Mouse (Mus musculus) kidney, postnatal 0 days (tissue): Measurements from ENCODE around the gene Tjap1. TPM values are rescaled to one million over a fixed set of nuclear protein-coding genes. Genes with fewer than 3 reads are reported as not detected.

ENCODE experiments used
- ATAC-seq: fragments of 200-750 bp; cut with Nextera tagmentation; replicated peaks from 2 replicates; pipeline ENCODE4 v1.8.0; 2017; ENCODE audit warnings: low read depth, moderate number of reproducible peaks, moderate TSS enrichment, moderate library complexity; ENCODE audit not compliant: low FRiP score
- DNase-seq: peaks from one replicate; pipeline ENCODE4 v3.0.0-alpha.2; 2016; ENCODE audit warnings: low spot score
- H3K27ac ChIP-seq: fragments of 300-500 bp; sonication (generic); 2 replicates; pipeline ENCODE4 v1.5.1; 2014; ENCODE audit warnings: mild to moderate bottlenecking
- H3K27me3 ChIP-seq: fragments of 300-500 bp; sonication (generic); 2 replicates; pipeline ENCODE4 v1.6.1; 2014; ENCODE audit warnings: low read length, mixed read lengths; ENCODE audit not compliant: insufficient read depth
- H3K36me3 ChIP-seq: fragments of 300-500 bp; sonication (generic); 2 replicates; pipeline ENCODE4 v1.6.1; 2014; ENCODE audit warnings: low read length, mixed read lengths; ENCODE audit not compliant: insufficient read depth
- H3K4me1 ChIP-seq: fragments of 300-500 bp; sonication (generic); replicated peaks from 2 replicates; pipeline ENCODE4 v1.6.1; 2014; ENCODE audit warnings: antibody characterized with exemption, low read length, mixed read lengths; ENCODE audit not compliant: insufficient read depth
- H3K4me2 ChIP-seq: fragments of 300-500 bp; sonication (generic); 2 replicates; pipeline ENCODE4 v1.6.1; 2014; ENCODE audit warnings: mild to moderate bottlenecking, low read length, moderate library complexity, mixed read lengths
- H3K4me3 ChIP-seq: fragments of 300-500 bp; sonication (generic); replicated peaks from 2 replicates; pipeline ENCODE4 v1.5.1; 2014; ENCODE audit warnings: low read depth, low read length
- H3K9ac ChIP-seq: fragments of 300-500 bp; sonication (generic); 2 replicates; pipeline ENCODE4 v1.6.1; 2014; ENCODE audit warnings: low read depth, low read length
- H3K9me3 ChIP-seq: fragments of 300-500 bp; sonication (generic); replicated peaks from 2 replicates; pipeline ENCODE4 v1.6.1; 2016; ENCODE audit warnings: low read length, inconsistent platforms, mixed read lengths
- CTCF ChIP-seq: IDR thresholded peaks from 2 replicates; pipeline ENCODE4 v1.5.1; 2016; ENCODE audit warnings: antibody characterized with exemption, low read depth, mild to moderate bottlenecking, moderate library complexity
- WGBS: fragments of 180-500 bp; shearing (Covaris S2); extraction: QIAGEN DNeasy Blood & Tissue Kit; methylation state at CpG from one replicate; pipeline ENCODE4 v1.1.7; 2014; 5-methylcytosine and 5-hydroxymethylcytosine counted together
- polyA plus RNA-seq: library from polyadenylated mRNA; unstranded; fragments of >200 nt; fragmentation: Nextera tagmentation; extraction: Ambion mirVana; gene quantifications from 2 replicates; pipeline ENCODE4 v1.2.1, GENCODE M21; 2015

The Tjap1 gene
- polyA plus RNA-seq, 1 experiment from 2014 or later, result 28.2 TPM

DNA sequence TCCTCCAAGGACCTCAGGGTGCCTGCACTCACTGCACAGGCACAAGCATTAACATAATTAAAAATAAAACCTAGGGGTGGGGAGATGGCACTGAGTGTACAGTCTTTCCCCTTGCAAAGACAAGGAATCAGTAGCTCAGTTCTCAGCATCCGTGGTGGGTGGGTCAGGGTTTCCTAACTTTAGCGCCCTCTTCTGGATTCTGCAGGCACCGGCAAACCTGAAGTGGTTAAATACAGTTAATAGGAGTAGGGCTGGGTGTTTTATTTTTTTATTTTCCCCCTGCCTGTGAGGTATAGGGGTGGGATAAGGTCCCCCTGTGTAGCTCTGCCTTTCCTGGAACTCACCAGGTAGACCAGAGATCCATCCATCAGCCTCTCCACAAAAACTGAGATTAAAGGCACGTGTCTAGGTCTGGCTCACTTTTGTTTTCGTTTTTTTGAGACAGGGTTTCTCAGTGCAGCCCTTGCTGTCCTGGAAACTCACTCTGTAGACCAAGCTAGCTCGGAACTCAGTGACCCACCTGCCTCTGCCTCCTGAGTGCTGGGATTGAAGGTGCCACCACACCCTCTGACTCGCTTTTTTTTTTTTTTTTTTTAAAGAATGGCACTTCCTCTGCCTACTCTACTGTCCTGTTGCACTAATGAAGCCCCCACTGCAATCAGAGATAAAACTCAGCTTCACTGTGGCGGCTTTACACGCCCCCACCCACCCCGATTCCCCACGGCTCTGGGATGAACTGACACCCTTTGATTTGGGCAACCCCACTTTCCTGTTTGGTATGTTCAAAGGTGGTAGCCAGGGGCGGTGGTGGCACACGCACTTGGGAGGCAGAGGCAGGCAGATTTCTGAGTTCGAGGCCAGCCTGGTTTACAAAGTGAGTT is 30.0 kb downstream of the Tjap1 start:
- DNase-seq (peak; percentile 70), ATAC-seq (no peak)
- 61% methylated on average over 14 of the region's 14 CpGs for WGBS
- Histone ChIP-seq H3K36me3 (peaks cover 22% of the 10 kb centered on the region), H3K9ac (0 out of 2 replicates have a peak overlapping the region, but pooled peaks have one; percentile 62), H3K27ac (no peak overlapping the region), H3K4me1 (peaks cover 18% of the 10 kb centered on the region; the same call in 1 of the 2 replicates), H3K9me3 (no peaks in the 10 kb centered on the region), H3K4me2 (peak overlapping the region; percentile 100), H3K27me3 (0 out of 2 replicates have a peak, but pooled peaks cover 5% of the 10 kb centered on the region), H3K4me3 (peak overlapping the region; percentile 68)
- TF ChIP-seq CTCF, result peak; percentile 66

DNA sequence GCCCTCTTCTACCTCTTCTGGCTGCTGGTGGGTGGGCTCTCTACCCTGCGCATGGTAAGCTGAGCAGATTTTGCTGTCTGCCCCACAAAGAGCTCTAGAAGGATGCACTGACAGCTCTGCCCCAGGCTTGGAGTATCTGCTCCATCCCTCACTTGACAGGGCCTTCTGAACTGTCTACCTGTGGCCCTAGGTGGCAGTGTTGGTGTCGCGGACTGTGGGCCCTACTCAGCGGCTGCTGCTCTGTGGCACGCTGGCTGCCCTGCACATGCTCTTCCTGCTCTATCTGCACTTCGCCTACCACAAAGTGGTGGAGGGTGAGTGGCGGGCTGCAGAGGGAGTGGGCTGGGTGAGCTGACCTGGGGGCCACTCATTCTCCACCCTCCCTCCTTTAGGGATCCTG is 31.7 kb downstream of the Tjap1 start:
- no peak for DNase-seq
- 79% methylated on average over 7 of the region's 7 CpGs for WGBS
- Histone ChIP-seq H3K4me3 (no peak overlapping the region), H3K4me2 (no peak overlapping the region), H3K27ac (no peak overlapping the region), H3K27me3 (0 out of 2 replicates have a peak, but pooled peaks cover 5% of the 10 kb centered on the region), H3K4me1 (peaks cover 26% of the 10 kb centered on the region; the same call in 1 of the 2 replicates), H3K9ac (no peak overlapping the region), H3K9me3 (no peaks in the 10 kb centered on the region), H3K36me3 (peaks cover 20% of the 10 kb centered on the region)
- no peak for ATAC-seq
- peak; percentile 15; the same call in 1 of the 2 replicates for TF ChIP-seq CTCF

DNA sequence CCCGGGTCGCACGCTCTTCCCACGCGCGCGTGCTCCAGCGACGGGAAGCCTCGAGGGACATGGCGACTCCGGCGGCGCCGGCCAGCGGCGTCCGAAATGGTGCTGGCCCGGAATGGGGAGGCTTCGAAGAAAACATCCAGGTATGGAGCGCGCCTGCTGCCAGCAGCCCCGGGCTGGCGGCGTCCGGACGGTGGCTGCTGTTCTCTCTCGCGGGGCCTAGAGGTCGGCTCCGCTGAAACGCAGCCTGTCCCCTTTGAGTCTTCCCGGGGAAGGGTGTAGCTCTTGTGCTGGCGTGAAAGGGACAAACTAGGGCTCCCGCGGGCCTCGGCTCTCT is 34.7 kb downstream of the Tjap1 start:
- no peaks in the 10 kb centered on the region for H3K9me3 ChIP-seq
- H3K27me3 ChIP-seq, result no peaks in the 10 kb centered on the region
- DNase-seq (no peak), ATAC-seq (peak; percentile 37)
- WGBS, result under 1% methylated on average over 37 of the region's 37 CpGs
- peak overlapping the region; percentile 90 for H3K4me2 ChIP-seq
- peak overlapping the region; percentile 91 for H3K27ac ChIP-seq
- peak overlapping the region; percentile 94 for H3K4me3 ChIP-seq
- peaks cover 18% of the 10 kb centered on the region; the same call in 1 of the 2 replicates for H3K4me1 ChIP-seq
- no peak for TF ChIP-seq CTCF
- H3K36me3 ChIP-seq, result peaks cover 41% of the 10 kb centered on the region
- peak overlapping the region; percentile 98 for H3K9ac ChIP-seq

DNA sequence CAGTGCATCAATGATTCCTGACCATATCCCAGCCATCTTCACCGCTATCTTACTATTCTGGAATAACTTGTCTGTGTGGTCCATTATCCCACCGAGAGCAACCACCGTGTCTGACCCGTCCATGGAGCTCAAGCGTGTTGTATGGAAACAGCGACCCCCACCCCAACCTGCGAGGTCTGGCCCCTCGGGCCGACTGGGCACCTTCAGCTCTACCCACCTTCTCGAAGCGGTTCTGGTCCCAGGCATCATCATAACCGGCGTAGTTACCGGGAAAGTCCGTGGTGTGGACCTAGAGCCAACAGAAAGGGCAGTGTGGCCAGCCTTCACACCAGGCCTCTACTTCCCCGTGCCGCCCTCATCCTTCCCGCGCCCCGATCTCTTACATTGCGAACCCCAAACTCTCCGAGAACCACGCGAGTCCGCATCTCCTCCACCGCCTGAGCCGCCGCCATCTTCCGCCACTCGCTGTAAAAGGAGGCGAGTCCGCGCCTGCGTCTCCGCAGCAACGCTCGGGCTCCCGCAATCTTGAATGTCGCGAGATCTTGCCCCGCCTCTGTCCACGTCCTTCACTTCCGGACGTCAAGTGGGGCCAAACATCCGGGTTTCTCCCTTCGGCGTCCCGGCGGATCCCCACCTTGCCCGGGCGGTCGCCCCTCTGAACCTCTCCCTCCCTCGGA is 35.2 kb downstream of the Tjap1 start, which contains the start of the genes Polr1c and Yipf3:
Gene Polr1c, minus strand, starts transcription at position 543 of the 677 bp plus-strand sequence.
Gene Yipf3, plus strand, starts transcription at position 569 of the 677 bp plus-strand sequence.
- Histone ChIP-seq H3K27me3 (no peaks in the 10 kb centered on the region), H3K4me2 (peak within 1 kb of the TSS; percentile 90), H3K4me1 (peaks cover 17% of the 10 kb centered on the region; the same call in 1 of the 2 replicates), H3K9ac (peak within 1 kb of the TSS; percentile 98), H3K9me3 (no peaks in the 10 kb centered on the region), H3K27ac (peak within 1 kb of the TSS; percentile 91), H3K4me3 (peak within 1 kb of the TSS; percentile 94), H3K36me3 (peaks cover 46% of the 10 kb centered on the region)
- TF ChIP-seq CTCF, result no peak
- peak; percentile 97 for DNase-seq
- peak; percentile 88 for ATAC-seq
- under 1% methylated on average over 53 of the region's 53 CpGs for WGBS

DNA sequence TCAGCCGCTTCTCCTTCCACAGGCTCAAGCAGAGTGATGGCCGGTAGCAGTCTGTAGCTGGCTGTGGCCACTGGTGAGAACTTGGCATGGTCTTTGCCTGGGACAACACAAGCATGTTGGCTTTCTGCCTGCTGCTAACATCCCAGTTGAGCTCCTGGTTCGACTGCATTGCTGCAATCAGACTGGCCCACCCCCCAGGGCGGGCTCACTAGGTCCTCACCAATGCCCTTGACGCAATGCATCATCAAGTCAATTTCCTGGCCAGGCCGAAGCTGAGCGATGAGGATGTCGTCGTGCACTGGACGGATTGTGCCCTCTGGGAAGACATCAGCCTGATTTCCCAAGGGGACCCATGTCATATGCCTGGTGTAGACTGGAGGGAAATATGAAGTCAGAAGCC is 38.2 kb downstream of the Tjap1 start:
- H3K4me2 ChIP-seq, result no peak overlapping the region
- ATAC-seq (no peak), DNase-seq (no peak)
- peaks cover 52% of the 10 kb centered on the region for H3K36me3 ChIP-seq
- H3K4me3 ChIP-seq, result no peak overlapping the region
- no peak for TF ChIP-seq CTCF
- no peaks in the 10 kb centered on the region for H3K9me3 ChIP-seq
- no peak overlapping the region; the same call in 1 of the 2 replicates for H3K9ac ChIP-seq
- 62% methylated on average over 10 of the region's 10 CpGs for WGBS
- no peaks in the 10 kb centered on the region for H3K27me3 ChIP-seq
- H3K27ac ChIP-seq, result no peak overlapping the region
- H3K4me1 ChIP-seq, result peaks cover 17% of the 10 kb centered on the region; the same call in 1 of the 2 replicates

DNA sequence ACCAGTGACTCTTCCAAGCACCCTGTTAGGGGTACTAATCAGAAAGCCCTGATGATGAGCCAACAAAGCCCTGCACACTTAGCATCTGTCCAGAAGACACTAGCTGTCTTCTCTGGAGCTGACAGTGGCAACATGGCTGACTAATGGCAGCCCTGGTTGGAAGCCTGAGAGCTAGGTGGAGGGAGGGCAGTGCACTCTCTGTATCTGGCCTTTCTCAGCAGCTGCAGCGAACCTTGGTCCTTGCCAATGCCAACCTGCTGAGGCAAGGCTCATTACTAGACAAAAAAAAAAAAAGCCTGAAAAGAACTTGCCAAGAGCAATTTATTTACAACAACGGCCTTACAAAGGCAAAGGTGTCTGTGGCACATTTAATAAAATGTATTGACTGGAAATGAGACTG is 39.2 kb downstream of the Tjap1 start:
- DNase-seq (no peak), ATAC-seq (no peak)
- Histone ChIP-seq H3K27me3 (no peaks in the 10 kb centered on the region), H3K27ac (no peak overlapping the region), H3K4me1 (peaks cover 8% of the 10 kb centered on the region; the same call in 1 of the 2 replicates), H3K36me3 (peaks cover 58% of the 10 kb centered on the region), H3K4me3 (no peak overlapping the region), H3K9me3 (no peaks in the 10 kb centered on the region), H3K4me2 (no peak overlapping the region), H3K9ac (no peak overlapping the region)
- TF ChIP-seq CTCF, result no peak
- WGBS, result 78% methylated on average over 2 of the region's 2 CpGs
